Mouse (Mus musculus) embryonic facial prominence, embryonic 10.5 days (tissue): ENCODE data around the gene Zfp563. TPM values are rescaled to one million over a fixed set of nuclear protein-coding genes. Genes with fewer than 3 reads are reported as not detected.

Source experiments
- DNase-seq: peaks from one replicate; pipeline ENCODE4 v3.0.0-alpha.2; 2017; ENCODE audit warnings: low spot score
- H3K27ac ChIP-seq: fragments of 300-500 bp; sonication (generic); replicated peaks from 2 replicates; pipeline ENCODE4 v1.5.1; 2016; ENCODE audit warnings: mild to moderate bottlenecking
- H3K27me3 ChIP-seq: fragments of 300-500 bp; sonication (generic); replicated peaks from 2 replicates; pipeline ENCODE4 v1.6.1; 2016; ENCODE audit warnings: low read depth, mild to moderate bottlenecking; ENCODE audit not compliant: poor library complexity, severe bottlenecking
- H3K36me3 ChIP-seq: fragments of 300-500 bp; sonication (generic); replicated peaks from 2 replicates; pipeline ENCODE4 v1.6.1; 2016; ENCODE audit warnings: mild to moderate bottlenecking, moderate library complexity
- H3K4me1 ChIP-seq: fragments of 300-500 bp; sonication (generic); 2 replicates; pipeline ENCODE4 v1.6.1; 2016
- H3K4me3 ChIP-seq: fragments of 300-500 bp; sonication (generic); 2 replicates; pipeline ENCODE4 v1.5.1; 2016; ENCODE audit warnings: mild to moderate bottlenecking, moderate library complexity
- H3K9me3 ChIP-seq: fragments of 300-500 bp; sonication (generic); 2 replicates; pipeline ENCODE4 v1.6.1; 2016; ENCODE audit warnings: mild to moderate bottlenecking
- WGBS: fragments of 180-500 bp; shearing (Covaris S2); methylation state at CpG from one replicate; pipeline ENCODE4 v1.1.7; 2016; 5-methylcytosine and 5-hydroxymethylcytosine counted together
- polyA plus RNA-seq: library from polyadenylated mRNA; unstranded; fragments of >200 nt; fragmentation: Nextera tagmentation; extraction: Ambion mirVana; gene quantifications from 2 replicates; pipeline ENCODE4 v1.2.1, GENCODE M21; 2016

Gene Zfp563
- 7.3 and 7.5 TPM in 2 replicates for polyA plus RNA-seq

DNA sequence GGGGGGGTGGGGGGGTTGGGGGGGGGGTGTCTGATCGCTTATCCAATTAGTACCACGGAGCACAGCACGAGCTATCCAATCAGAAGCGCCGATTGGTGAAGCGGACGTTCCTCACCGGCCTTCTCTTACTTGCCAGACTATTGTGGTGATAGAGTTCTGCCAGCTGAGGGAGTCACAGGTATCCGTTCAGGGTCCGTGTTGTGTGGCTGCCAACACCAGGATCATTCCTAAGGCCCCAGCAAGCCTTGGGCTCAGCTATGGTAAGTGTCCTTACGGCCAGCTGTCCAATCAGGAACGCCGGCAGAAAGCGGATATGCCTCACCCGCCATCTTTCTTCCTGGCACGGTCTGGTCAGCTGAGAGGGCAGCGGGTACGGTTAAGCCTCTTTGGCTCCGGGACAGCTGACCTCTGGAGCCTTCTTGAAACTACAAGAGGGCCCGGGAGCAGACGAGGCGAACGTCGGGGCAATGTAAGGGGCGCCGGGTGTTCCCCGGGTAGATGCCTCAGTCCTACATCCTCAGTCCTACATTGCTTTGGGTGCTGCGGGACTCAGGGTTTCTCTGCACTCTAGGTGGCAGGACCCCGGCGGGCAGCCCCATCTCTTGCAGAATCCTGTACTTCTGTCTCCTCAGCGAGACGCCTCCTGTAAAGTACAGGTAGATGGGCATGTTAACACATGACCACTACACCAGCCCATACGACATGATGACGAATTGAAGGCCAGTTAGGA lies at the start of gene Zfp563:
Zfp563 (plus strand) TSS at position 91 of the 730 bp plus-strand sequence.
- peaks cover 14% of the 10 kb centered on the region for H3K4me1 ChIP-seq
- H3K27me3 ChIP-seq: no peaks in the 10 kb centered on the region
- DNase-seq: peak; percentile 91
- peak within 1 kb of the TSS; percentile 69 for H3K4me3 ChIP-seq
- H3K27ac ChIP-seq: peak within 1 kb of the TSS; percentile 90
- no peaks in the 10 kb centered on the region for H3K9me3 ChIP-seq
- WGBS: 5% methylated on average over 34 of the region's 34 CpGs
- no peaks in the 10 kb centered on the region for H3K36me3 ChIP-seq

DNA sequence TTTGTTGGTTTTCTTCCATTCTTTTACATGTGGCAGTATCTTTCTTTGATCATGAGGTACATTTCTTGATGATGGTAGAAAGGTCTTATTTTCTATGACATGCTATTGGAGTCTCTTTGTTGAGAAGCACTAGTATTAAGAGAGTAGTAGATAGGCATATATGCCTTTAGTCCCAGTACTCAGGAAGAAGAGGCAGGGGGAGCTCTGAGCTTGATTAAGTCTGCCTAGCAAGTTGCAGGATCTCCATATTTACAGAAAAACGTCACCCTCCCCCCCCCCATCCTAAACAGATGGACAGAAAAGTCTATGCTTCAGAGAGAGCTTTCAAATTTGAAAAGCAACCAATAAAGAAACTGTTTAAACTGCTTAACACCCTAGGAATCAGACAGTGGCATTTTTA lies 30.3 kb upstream of the Zfp563 start:
- no peaks in the 10 kb centered on the region for H3K36me3 ChIP-seq
- no peak for DNase-seq
- no peaks in the 10 kb centered on the region for H3K9me3 ChIP-seq
- WGBS: 20% methylated on average over 1 of the region's 1 CpGs
- H3K27ac ChIP-seq: no peak overlapping the region
- H3K27me3 ChIP-seq: no peaks in the 10 kb centered on the region
- H3K4me3 ChIP-seq: no peak overlapping the region
- H3K4me1 ChIP-seq: no peaks in the 10 kb centered on the region

DNA sequence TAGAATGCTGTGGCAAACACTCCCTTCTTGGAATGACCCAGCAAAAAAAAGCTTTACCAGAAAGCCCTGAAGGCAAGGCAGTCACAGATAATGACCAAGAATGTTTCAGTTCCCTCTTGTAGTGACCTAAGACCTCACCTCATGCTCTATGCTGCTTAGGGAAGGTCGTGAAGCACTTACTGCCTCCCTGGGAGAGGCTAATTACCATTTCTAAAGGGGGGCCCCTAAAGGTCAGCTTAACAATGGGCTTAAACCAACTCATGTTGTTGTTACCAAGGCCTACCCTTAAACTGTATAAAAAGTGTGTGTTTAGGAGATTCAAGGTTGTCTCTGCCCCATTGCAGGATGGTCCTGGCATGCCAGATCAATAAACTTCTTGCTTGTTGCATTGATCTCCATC lies 26.1 kb upstream of the Zfp563 start:
- H3K27me3 ChIP-seq: no peaks in the 10 kb centered on the region
- H3K36me3 ChIP-seq: no peaks in the 10 kb centered on the region
- 2% methylated on average over 1 of the region's 1 CpGs for WGBS
- H3K9me3 ChIP-seq: no peaks in the 10 kb centered on the region
- no peaks in the 10 kb centered on the region for H3K4me1 ChIP-seq
- no peak for DNase-seq
- no peak overlapping the region for H3K27ac ChIP-seq
- no peak overlapping the region for H3K4me3 ChIP-seq

GRCm38 (mm10) chr17:33067958-33068357 lies 21.2 kb upstream of the Zfp563 start, which contains the start of gene 4921501E09Rik:
Gene 4921501E09Rik (minus strand): TSS chr17:33068058.
- Histone ChIP-seq H3K36me3 (no peaks in the 10 kb centered on the region), H3K9me3 (no peaks in the 10 kb centered on the region), H3K4me1 (no peaks in the 10 kb centered on the region), H3K27me3 (no peaks in the 10 kb centered on the region), H3K27ac (no peak within 1 kb of the TSS), H3K4me3 (no peak within 1 kb of the TSS)
- 55% methylated on average over 1 of the region's 1 CpGs for WGBS
- no peak for DNase-seq

GRCm38 (mm10) chr17:33091630-33092029 lies 2.5 kb downstream of the Zfp563 start:
- H3K27me3 ChIP-seq: no peaks in the 10 kb centered on the region
- H3K4me1 ChIP-seq: peaks cover 14% of the 10 kb centered on the region
- DNase-seq: no peak
- H3K9me3 ChIP-seq: no peaks in the 10 kb centered on the region
- whole genome bisulfite sequencing: 87% methylated on average over 1 of the region's 1 CpGs
- H3K4me3 ChIP-seq: no peak overlapping the region
- no peak overlapping the region for H3K27ac ChIP-seq
- H3K36me3 ChIP-seq: no peaks in the 10 kb centered on the region

GRCm38 (mm10) chr17:33092391-33093193 lies 3.5 kb downstream of the Zfp563 start:
- Histone ChIP-seq H3K4me3 (peak overlapping the region; percentile 70), H3K4me1 (peaks cover 14% of the 10 kb centered on the region), H3K36me3 (no peaks in the 10 kb centered on the region), H3K27me3 (no peaks in the 10 kb centered on the region), H3K9me3 (no peaks in the 10 kb centered on the region), H3K27ac (peak overlapping the region; percentile 88)
- WGBS: 4% methylated on average over 31 of the region's 31 CpGs
- DNase-seq: peak; percentile 78

- WGBS: 83% methylated on average over 2 of the region's 2 CpGs
- no peak for DNase-seq
These were observed 8.3 kb downstream of the Zfp563 start for GRCm38 (mm10) chr17:33097396-33097795.

DNA sequence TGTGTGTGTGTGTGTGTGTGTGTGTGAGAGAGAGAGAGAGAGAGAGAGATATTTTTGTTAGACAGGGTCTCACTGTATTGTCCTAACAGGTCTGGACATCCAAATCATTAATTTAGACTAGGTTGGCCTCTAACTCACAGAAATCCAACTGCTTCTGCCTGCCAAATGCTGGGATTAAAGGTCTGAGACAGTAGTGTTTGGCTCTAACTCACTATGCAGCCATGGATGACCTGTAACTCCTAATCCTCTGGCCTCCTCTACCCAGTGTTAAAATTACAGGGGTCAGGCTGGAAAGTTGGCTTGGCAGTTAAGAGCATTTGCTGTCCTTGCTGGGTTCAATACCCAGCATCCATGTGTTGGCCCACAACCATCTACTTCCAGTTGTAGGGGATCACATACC lies 35.4 kb downstream of the Zfp563 start:
- Histone ChIP-seq H3K9me3 (peaks cover 5% of the 10 kb centered on the region; the same call in 1 of the 2 replicates), H3K4me1 (no peaks in the 10 kb centered on the region), H3K36me3 (no peaks in the 10 kb centered on the region), H3K27me3 (no peaks in the 10 kb centered on the region), H3K27ac (no peak overlapping the region), H3K4me3 (no peak overlapping the region)
- no peak for DNase-seq

More at GRCm38 (mm10) chr17:33097396-33097795, 8.3 kb downstream of the Zfp563 start:
- Histone ChIP-seq H3K27ac (no peak overlapping the region), H3K27me3 (no peaks in the 10 kb centered on the region), H3K36me3 (no peaks in the 10 kb centered on the region), H3K9me3 (no peaks in the 10 kb centered on the region), H3K4me1 (peaks cover 8% of the 10 kb centered on the region), H3K4me3 (no peak overlapping the region)

DNA sequence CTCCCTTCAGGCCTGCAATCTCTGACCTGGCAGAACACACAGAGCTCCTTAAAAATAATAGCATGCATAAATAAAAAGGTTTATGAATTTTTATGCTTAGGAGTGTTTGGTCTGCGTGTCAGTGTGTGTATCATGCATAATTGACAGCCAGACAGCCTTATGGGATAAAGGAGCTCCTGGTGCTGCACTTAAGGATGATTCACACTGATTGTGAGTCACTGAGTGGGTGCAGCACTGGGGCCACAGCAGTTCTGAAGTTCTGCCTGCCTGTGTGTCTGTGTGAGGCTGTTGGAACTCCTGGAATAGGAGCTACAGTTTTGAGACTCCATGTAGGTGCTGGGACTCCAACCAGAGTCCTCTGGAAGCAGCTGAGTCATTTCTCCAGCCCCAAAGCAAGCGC lies 37.1 kb downstream of the Zfp563 start:
- Histone ChIP-seq H3K4me1 (no peaks in the 10 kb centered on the region), H3K4me3 (no peak overlapping the region), H3K36me3 (no peaks in the 10 kb centered on the region), H3K27ac (no peak overlapping the region), H3K9me3 (peaks cover 5% of the 10 kb centered on the region; the same call in 1 of the 2 replicates), H3K27me3 (no peaks in the 10 kb centered on the region)
- no peak for DNase-seq
- 69% methylated on average over 2 of the region's 2 CpGs for WGBS

- Histone ChIP-seq H3K27me3 (no peaks in the 10 kb centered on the region), H3K27ac (no peak within 1 kb of the TSS), H3K4me3 (no peak within 1 kb of the TSS), H3K36me3 (no peaks in the 10 kb centered on the region), H3K4me1 (no peaks in the 10 kb centered on the region), H3K9me3 (0 out of 2 replicates have a peak, but pooled peaks cover 5% of the 10 kb centered on the region)
- 77% methylated on average over 18 of the region's 18 CpGs for WGBS
- no peak for DNase-seq
These were observed 50.2 kb downstream of the Zfp563 start, which contains the start of gene Morc2b for GRCm38 (mm10) chr17:33139261-33139820. Gene Morc2b (minus strand): TSS chr17:33139683.
